Mouse (Mus musculus): ENCODE results near the gene Ctnna3.
"Not testable (repeated sequence)": the region's sequence is repeated elsewhere in the genome, so short reads cannot be mapped to it uniquely, and the experiment has no call there.

Ctnna3 gene

GRCm38 (mm10) chr10:64224424-64224823 lies 794.5 kb downstream of the Ctnna3 start:
- Histone ChIP-seq H3K27me3 (ENCODE audit: control insufficient read depth, insufficient read depth, low read length, poor library complexity, severe bottlenecking) (no peaks in the 10 kb centered on the region), H3K36me3 (ENCODE audit: control insufficient read depth, insufficient read depth, low read length, poor library complexity, severe bottlenecking) (no peaks in the 10 kb centered on the region)
- DNase-seq (ENCODE audit: low read depth, low spot score), result no peak

- DNase-seq (ENCODE audit: low read depth, low spot score); H3K36me3 ChIP-seq (ENCODE audit: control insufficient read depth, insufficient read depth, low read length, poor library complexity, severe bottlenecking); H3K27me3 ChIP-seq (ENCODE audit: control insufficient read depth, insufficient read depth, low read length, poor library complexity, severe bottlenecking): not testable (repeated sequence)
Measured at GRCm38 (mm10) chr10:64225826-64226225, 795.9 kb downstream of the Ctnna3 start.

- Histone ChIP-seq H3K27me3 (ENCODE audit: control insufficient read depth, insufficient read depth, low read length, poor library complexity, severe bottlenecking) (no peaks in the 10 kb centered on the region), H3K36me3 (ENCODE audit: control insufficient read depth, insufficient read depth, low read length, poor library complexity, severe bottlenecking) (no peaks in the 10 kb centered on the region)
- DNase-seq (ENCODE audit: low read depth, low spot score), result no peak
Measured at GRCm38 (mm10) chr10:64243421-64243820, 813.5 kb downstream of the Ctnna3 start.

GRCm38 (mm10) chr10:64268156-64268555 lies 838.3 kb downstream of the Ctnna3 start:
- no peaks in the 10 kb centered on the region for H3K27me3 ChIP-seq (ENCODE audit: control insufficient read depth, insufficient read depth, low read length, poor library complexity, severe bottlenecking)
- no peak for DNase-seq (ENCODE audit: low read depth, low spot score)
- no peaks in the 10 kb centered on the region for H3K36me3 ChIP-seq (ENCODE audit: control insufficient read depth, insufficient read depth, low read length, poor library complexity, severe bottlenecking)

GRCm38 (mm10) chr10:64275143-64275542 lies 845.2 kb downstream of the Ctnna3 start:
- H3K27me3 ChIP-seq (ENCODE audit: control insufficient read depth, insufficient read depth, low read length, poor library complexity, severe bottlenecking), result no peaks in the 10 kb centered on the region
- DNase-seq (ENCODE audit: low read depth, low spot score), result no peak
- H3K36me3 ChIP-seq (ENCODE audit: control insufficient read depth, insufficient read depth, low read length, poor library complexity, severe bottlenecking), result no peaks in the 10 kb centered on the region

GRCm38 (mm10) chr10:64278836-64279235 lies 848.9 kb downstream of the Ctnna3 start:
- DNase-seq (ENCODE audit: low read depth, low spot score), result no peak

GRCm38 (mm10) chr10:64305802-64306201 lies 875.9 kb downstream of the Ctnna3 start:
- H3K36me3 ChIP-seq (ENCODE audit: control insufficient read depth, insufficient read depth, low read length, poor library complexity, severe bottlenecking), result no peaks in the 10 kb centered on the region
- no peaks in the 10 kb centered on the region for H3K27me3 ChIP-seq (ENCODE audit: control insufficient read depth, insufficient read depth, low read length, poor library complexity, severe bottlenecking)
- DNase-seq (ENCODE audit: low read depth, low spot score), result no peak

More at GRCm38 (mm10) chr10:64278836-64279235, 848.9 kb downstream of the Ctnna3 start:
- Histone ChIP-seq H3K27me3 (ENCODE audit: control insufficient read depth, insufficient read depth, low read length, poor library complexity, severe bottlenecking) (no peaks in the 10 kb centered on the region), H3K36me3 (ENCODE audit: control insufficient read depth, insufficient read depth, low read length, poor library complexity, severe bottlenecking) (no peaks in the 10 kb centered on the region)

GRCm38 (mm10) chr10:64311622-64312292 lies 881.9 kb downstream of the Ctnna3 start:
- DNase-seq (ENCODE audit: low read depth, low spot score), result no peak
- no peaks in the 10 kb centered on the region for H3K27me3 ChIP-seq (ENCODE audit: control insufficient read depth, insufficient read depth, low read length, poor library complexity, severe bottlenecking)
- no peaks in the 10 kb centered on the region for H3K36me3 ChIP-seq (ENCODE audit: control insufficient read depth, insufficient read depth, low read length, poor library complexity, severe bottlenecking)

- Histone ChIP-seq H3K27me3 (ENCODE audit: control insufficient read depth, insufficient read depth, low read length, poor library complexity, severe bottlenecking) (no peaks in the 10 kb centered on the region), H3K36me3 (ENCODE audit: control insufficient read depth, insufficient read depth, low read length, poor library complexity, severe bottlenecking) (no peaks in the 10 kb centered on the region)
- DNase-seq (ENCODE audit: low read depth, low spot score), result no peak
Measured at GRCm38 (mm10) chr10:64320332-64320731, 890.4 kb downstream of the Ctnna3 start.

- no peak for DNase-seq (ENCODE audit: low read depth, low spot score)
- H3K27me3 ChIP-seq (ENCODE audit: control insufficient read depth, insufficient read depth, low read length, poor library complexity, severe bottlenecking), result no peaks in the 10 kb centered on the region
- no peaks in the 10 kb centered on the region for H3K36me3 ChIP-seq (ENCODE audit: control insufficient read depth, insufficient read depth, low read length, poor library complexity, severe bottlenecking)
Measured at GRCm38 (mm10) chr10:64342702-64343379, 912.9 kb downstream of the Ctnna3 start.

GRCm38 (mm10) chr10:64373288-64373687 lies 943.4 kb downstream of the Ctnna3 start:
- no peak for DNase-seq (ENCODE audit: low read depth, low spot score)
- Histone ChIP-seq H3K36me3 (ENCODE audit: control insufficient read depth, insufficient read depth, low read length, poor library complexity, severe bottlenecking) (no peaks in the 10 kb centered on the region), H3K27me3 (ENCODE audit: control insufficient read depth, insufficient read depth, low read length, poor library complexity, severe bottlenecking) (no peaks in the 10 kb centered on the region)

- no peak for DNase-seq (ENCODE audit: low read depth, low spot score)
- Histone ChIP-seq H3K27me3 (ENCODE audit: control insufficient read depth, insufficient read depth, low read length, poor library complexity, severe bottlenecking) (no peaks in the 10 kb centered on the region), H3K36me3 (ENCODE audit: control insufficient read depth, insufficient read depth, low read length, poor library complexity, severe bottlenecking) (no peaks in the 10 kb centered on the region)
Measured at GRCm38 (mm10) chr10:64377751-64378150, 947.9 kb downstream of the Ctnna3 start.

- no peaks in the 10 kb centered on the region for H3K36me3 ChIP-seq (ENCODE audit: control insufficient read depth, insufficient read depth, low read length, poor library complexity, severe bottlenecking)
- H3K27me3 ChIP-seq (ENCODE audit: control insufficient read depth, insufficient read depth, low read length, poor library complexity, severe bottlenecking), result no peaks in the 10 kb centered on the region
- DNase-seq (ENCODE audit: low read depth, low spot score), result no peak
Measured at GRCm38 (mm10) chr10:64396579-64396978, 966.7 kb downstream of the Ctnna3 start.

GRCm38 (mm10) chr10:64418396-64418795 lies 988.5 kb downstream of the Ctnna3 start:
- not testable (repeated sequence) for H3K27me3 ChIP-seq (ENCODE audit: control insufficient read depth, insufficient read depth, low read length, poor library complexity, severe bottlenecking); DNase-seq (ENCODE audit: low read depth, low spot score); H3K36me3 ChIP-seq (ENCODE audit: control insufficient read depth, insufficient read depth, low read length, poor library complexity, severe bottlenecking)

GRCm38 (mm10) chr10:64438736-64439135 lies 1008.8 kb downstream of the Ctnna3 start:
- H3K27me3 ChIP-seq (ENCODE audit: control insufficient read depth, insufficient read depth, low read length, poor library complexity, severe bottlenecking), result no peaks in the 10 kb centered on the region
- no peaks in the 10 kb centered on the region for H3K36me3 ChIP-seq (ENCODE audit: control insufficient read depth, insufficient read depth, low read length, poor library complexity, severe bottlenecking)
- no peak for DNase-seq (ENCODE audit: low read depth, low spot score)
